Mouse (Mus musculus) common myeloid progenitor, adult 5-6 weeks (primary cell): ENCODE results near the gene Tusc2. TPM values are rescaled to one million over a fixed set of nuclear protein-coding genes. Genes with fewer than 3 reads are reported as not detected.

ENCODE experiments used
- ATAC-seq: replicated peaks from 2 replicates; pipeline ENCODE4 v1.8.0; 2016; ENCODE audit warnings: low read depth, mild to moderate bottlenecking, moderate TSS enrichment, inconsistent platforms; ENCODE audit not compliant: poor library complexity, severe bottlenecking
- total RNA-seq: library from RNA; stranded (forward); fragments of 200-1000, 187-1606 nt; gene quantifications from 2 replicates; pipeline ENCODE4 v1.2.3, GENCODE M21; 2017

The Tusc2 gene
- total RNA-seq, 1 experiment from 2014 or later, result 11.8 TPM

DNA sequence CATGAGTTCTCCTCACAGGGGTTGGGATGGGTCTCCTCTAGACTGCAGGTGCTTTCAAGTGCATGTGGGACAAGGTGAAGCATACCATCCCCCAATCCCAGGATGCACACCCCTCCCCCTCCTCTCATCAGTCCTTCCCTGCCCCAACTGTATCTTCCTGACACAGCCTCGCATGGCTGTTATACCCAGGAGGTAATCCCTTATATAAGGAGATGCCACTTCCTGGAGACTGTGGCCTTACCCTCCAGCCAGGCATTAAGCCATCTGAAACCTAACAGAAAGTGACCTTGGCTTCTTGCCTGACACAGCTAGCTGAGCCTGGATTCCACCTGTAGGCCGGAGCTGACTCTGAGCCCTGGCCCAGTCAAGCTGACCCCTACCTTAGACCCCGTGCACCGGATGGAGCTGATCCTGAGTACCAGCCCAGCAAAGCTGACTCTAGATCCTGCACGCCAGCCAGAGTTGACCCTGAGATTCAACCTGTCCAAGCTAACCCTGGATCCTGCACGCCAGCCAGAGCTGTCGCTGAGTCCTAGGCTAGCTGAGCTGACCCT is 19.5 kb downstream of the Tusc2 start:
- no peak for ATAC-seq

DNA sequence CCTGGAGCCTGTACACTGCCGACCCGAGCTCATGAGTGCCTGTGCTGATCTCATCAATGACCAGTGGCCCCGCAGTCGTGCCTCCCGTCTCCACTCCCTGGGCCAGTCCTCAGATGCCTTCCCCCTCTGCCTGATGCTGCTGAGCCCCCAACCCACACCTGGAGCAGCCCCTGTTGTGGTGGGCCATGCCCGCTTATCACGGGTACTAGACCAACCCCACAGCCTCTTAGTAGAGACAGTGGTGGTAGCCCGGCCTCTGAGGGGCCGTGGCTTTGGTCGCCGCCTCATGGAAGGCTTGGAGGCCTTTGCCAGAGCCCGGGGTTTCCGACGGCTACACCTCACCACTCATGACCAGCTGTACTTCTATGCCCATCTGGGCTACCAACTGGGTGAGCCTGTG is 20.1 kb downstream of the Tusc2 start:
- no peak for ATAC-seq

DNA sequence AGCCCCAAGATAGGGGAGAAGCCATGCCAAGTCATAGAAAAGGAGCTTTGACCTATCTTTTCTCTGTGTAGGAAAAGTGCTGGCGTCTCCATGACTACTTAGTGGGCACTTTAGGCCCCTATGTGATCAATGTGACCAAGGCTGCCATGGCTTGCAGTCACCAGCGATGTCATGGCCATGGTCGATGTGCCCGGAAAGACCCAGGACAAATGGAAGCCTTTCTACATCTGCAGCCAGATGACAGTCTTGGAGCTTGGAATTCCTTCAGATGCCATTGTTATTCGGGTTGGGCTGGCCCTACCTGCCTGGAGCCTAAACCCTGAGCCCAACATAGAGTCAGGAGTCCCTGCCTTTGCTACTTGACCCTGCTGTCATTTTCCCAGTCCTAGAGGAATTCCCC is 23.4 kb downstream of the Tusc2 start:
- no peak for ATAC-seq

DNA sequence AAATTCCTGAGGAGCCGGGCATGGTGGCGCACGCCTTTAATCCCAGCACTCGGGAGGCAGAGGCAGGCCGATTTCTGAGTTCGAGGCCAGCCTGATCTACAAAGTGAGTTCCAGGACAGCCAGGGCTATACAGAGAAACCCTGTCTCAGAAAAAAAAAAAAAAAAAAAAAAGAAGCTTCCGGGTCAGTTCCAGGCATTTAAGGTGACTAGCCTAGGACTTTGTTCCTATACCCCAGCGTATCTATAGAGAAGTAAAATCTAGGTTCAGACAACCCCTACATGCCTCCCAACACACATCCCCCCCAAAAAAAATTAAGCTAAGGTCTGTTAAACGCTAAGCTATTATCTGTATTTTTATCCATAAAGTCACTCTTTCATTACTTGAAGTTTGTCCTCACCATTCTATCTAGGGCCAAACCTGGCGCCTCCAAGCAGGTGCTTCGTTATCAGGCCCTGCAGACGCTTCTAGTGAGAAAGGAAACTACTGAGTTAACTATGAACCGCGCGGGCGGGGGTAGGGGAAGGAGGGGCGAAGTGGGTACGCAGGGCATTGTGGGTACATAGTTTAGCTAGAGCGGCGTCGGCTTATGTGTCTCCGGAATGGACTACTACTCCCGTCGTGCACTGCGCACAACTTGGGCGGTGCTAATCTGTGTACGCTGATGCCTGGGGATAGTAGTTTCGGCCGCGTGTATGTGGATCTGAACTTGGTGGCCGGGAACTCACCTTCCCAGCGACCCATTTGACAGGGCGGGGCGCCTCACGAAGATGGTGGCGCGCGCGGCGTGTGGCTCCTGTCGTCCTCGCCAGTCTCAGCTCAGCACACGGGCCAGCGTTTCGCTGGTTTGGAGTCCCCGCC is 24.1 kb downstream of the Tusc2 start, which contains the start of gene Ifrd2:
Gene Ifrd2 (plus strand): TSS at position 669 of the 859 bp plus-strand sequence.
- peak; percentile 95 for ATAC-seq

DNA sequence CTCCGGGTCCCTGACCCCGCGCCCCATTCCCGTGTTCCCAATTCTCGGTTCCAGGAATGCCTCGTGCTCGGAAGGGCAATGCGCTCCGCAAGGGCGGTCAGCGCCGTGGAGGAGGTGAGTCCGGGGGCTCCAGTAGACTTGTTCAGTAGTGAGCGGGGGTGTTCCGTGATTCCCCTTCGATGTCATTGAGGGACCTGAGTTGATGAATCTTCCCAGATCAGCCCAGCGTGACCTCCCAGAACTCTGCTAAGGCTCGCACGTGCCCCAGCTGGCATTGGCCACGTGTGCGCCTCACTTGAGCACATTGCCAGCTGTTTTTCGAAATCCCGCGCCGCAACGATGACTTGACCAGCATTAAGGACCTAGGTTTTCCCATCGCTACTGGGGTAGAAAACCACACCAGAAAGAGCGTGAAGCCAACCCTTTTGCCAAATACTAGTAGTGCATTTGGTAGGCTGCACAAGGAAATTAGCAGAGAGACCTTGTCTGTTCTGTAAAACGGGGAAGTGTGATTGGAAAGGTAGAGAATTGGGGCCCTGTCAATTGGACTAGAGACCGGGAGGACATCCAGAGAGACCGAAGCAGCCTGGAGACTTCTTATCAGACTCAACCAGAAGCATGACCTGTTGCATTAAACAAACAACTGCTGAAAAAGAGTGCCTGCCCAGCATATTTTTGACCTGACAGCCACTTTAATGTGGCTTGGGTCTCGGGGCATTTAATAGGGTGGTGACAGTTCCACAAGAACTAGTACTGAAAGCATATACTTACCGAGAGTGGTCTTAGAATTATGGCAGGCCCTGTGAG is 25.0 kb downstream of the Tusc2 start:
- ATAC-seq, result peak; percentile 11

DNA sequence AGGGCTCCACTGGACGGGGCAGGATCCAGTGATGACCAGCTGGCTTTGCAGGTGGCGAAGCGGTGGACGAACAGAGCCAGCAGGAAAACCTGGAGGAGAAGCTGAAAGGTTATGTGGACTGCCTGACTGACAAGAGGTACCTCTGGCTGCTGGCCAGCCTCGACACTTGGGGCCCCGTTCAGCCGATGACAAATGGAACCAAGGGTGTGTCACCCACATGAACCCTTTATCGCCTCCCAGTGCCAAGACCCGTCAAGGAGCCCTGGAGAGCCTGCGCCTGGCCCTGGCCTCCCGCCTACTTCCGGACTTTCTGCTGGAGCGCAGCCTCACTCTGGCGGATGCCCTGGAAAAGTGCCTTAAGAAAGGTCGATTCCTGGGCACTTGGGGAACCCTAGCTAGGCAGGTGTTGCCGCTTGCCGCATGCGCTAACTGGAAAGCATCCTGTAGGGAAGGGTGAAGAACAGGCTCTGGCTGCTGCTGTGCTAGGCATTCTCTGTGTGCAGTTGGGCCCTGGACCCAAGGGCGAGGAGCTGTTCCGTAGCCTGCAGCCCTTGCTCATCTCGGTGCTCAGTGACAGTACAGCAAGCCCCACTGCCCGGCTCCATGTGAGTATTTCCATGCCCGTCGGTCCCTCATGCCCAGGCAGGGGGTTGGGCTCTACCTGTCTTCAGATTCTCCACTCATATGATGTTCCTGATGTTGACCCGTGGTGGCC is 27.2 kb downstream of the Tusc2 start:
- no peak for ATAC-seq

DNA sequence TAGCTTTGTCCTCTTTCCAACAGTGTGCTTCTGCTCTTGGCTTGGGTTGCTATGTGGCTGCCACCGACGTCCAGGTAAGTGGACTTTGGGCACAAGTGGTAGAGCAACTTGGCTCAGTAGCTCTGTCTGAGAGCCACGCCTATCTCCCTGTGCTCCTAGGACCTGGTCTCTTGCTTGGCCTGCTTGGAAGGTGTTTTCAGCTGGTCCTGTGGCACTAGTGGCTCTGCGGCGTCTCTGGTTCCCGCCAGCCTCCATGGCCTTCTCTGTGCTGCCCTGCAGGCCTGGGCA is 27.7 kb downstream of the Tusc2 start:
- ATAC-seq, result no peak

DNA sequence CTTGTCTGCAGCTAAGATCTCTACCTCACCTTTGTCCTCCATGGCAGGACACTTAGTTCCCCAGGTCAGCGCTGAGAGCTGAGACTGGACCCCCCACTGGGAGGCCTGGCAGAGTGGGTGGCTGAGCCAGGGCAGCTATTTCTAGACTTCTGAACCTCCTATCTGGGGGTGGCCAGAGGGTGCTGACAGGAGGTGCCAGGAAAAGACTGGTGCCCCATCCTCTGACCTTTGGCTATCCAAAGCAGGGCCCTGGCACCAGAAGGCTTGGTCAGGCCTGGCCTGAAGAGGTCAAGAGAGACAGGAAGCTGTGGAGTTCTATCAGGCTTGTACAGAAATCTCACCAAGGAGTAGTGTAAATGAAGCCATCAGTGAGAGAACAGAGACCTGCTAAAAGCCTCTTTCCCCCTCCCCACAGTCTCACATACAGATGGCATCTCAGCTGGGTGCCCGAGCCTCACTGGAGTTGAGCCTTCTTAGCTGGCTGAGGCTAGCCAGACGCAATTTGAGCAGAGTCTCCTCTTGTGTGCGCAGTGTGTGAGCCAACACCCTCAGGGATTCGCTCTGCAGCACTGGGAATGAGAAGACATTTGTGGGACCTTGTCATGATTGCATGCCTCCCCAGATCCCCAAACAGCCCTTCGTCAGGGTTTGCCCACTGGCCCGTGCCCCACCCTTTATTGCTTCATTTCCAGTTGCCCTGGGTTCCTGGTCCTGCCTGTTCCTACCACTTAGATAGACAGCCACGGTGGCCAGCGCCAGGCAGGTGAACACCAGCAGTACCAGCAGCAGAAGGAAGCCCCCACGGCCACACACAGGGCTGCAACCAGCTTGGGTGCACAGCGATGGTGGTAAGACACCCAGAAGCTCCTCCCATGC is 30.3 kb downstream of the Tusc2 start:
- no peak for ATAC-seq

DNA sequence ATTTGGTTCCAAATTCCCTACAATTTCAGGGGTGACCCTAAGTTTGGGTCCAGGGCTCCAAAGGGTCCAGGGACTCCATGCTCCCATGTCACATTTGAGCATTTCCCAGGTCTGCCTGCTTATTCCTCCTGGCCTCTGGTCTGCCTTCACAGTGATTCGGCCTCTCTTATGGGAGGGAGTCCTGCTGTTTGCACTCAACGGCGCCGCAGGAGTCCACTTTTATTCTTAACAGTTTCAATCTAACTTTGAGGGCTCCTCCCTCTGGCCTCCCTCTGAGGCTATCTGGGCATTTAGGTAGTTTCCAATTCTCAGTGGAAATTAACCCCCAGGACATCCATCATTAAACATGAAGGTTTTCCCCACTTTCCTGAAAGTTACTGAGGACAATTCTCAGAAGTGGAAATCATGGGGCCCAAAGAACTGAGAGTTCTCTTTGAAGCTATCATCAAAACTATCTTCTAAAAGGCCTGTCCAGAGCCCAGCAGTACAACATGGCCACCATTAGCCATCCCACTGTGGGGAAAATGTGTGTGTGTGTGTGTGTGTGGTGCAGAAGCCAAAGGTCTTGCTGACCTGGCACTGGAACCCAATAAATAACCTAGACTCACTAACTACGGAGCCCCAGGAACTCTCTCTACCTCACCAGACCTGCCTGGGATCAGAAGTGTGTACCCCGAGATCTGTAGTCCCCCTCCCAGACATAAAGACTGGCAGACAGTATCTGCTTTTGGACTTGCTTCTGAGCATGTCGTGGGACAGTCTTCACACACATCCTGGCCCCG is 31.4 kb downstream of the Tusc2 start:
- ATAC-seq, result no peak

DNA sequence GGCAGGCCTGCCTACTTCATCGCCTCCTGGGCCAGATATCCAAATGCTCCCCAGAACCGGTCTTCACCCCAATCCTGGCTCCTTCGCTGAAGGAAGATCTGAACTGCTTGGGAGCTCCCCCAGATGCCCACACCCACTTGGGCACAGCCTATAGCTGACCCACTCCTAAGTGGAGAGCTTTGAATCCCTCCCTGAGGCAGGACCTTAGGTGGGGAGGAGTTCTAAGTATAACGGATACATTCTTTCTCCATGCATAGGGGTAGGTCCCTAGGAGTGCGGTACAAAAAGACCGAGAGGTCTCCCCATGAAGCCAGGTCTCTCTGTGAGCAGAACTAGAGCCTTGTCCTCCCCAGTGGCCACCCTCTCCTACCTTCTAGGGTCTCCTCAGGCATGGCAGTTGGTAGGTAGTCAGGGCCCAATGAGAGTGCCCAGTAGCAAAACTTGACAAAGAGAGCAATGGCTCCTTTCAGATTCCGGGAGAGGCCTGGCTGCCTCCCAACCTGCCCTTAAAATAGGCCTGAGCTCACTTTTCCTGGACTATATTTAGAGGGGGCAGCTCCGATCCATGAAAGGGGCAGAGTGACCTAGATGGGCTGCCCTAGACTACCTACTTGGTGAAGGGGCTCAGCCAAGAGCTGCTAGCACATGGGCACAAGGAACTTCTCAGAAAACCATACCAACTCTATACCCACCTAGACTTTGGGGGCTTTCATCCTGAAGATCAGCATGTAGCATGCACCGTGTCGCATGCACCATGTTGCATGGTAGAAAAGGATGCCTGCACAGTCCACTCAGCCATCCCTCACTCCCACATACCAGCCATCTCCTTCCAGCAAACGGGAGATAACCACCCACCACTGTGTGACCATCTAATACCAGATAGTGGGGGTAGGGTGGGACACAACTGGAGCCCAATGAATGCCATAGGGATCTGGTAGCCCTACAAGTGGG is 33.8 kb downstream of the Tusc2 start:
- no peak for ATAC-seq

DNA sequence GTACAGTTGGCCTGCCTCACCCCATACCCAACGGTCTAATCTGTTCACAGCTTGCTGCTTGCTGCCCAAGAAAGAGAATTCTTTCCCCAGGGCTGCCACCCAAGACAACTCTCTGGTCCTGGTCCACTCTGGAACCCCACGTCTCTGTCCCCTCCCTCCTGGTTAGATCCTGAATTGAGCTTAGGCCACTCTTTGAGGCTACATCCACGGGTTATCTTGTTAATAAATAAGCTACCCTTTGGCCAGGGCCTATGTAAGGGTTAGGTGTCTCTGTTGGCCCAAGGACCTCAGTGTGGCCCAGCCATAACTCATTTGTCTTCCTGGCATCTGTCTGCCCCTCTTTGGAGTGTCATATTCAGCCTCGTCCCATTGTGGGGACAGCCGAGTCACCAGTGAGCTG is 35.3 kb downstream of the Tusc2 start:
- no peak for ATAC-seq

DNA sequence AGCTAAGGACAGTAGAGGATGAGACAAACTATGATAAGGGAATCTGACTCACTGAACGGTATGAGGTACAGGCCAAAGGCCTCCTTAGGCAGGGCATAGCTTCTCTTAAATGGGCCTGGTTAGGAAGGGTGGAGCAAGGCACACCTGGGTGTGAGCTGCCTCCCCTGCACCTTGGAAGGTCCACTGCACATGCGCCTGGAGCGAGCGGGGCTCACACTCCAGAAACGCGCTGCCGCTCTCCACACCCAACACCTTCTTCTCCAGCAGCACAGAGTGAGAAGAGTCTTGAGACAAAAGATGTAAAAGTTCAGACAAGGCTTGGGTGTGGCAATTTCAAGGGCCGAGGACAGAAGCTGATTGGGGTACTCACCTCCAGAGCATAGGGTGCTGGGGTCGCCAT is 36.4 kb downstream of the Tusc2 start:
- ATAC-seq, result no peak

DNA sequence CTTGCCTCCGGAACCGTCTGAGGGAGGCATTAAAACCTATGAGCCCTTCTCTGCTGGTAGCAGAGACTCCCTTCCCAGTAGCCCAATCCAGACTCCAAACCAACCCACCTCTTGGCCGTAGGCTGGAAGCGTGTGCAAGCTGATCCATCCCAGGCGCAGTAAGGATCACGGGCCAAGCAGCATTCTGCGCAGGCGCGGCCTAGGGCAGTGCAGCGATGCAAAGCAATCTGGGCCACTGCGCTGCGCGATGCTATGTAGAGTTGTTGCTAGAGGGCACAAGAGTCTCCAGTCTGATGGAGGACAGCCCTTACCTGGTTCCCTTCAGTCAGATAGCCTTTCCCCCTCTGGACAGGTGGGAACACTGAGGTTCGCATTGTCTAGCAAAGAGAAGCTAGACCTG is 36.8 kb downstream of the Tusc2 start:
- no peak for ATAC-seq

DNA sequence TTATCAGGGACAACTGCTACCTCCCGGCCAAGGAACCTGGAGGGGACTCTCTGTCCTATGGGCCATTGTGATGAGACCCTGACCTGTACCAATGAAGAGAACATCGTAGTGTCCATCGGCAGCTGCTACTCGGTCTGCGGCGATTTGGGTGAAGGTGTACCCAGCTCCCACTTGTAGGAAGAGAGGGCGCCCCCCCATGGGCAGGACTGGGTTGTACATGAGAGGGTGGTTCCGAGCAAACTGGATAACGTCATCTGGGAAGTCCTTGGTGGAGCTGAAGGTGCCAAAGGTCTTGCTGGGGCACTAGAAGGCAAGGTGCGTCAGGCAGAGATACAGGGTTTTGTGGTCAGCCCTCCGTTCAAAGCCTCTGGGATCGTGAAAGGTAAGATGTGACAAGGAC is 37.7 kb downstream of the Tusc2 start:
- ATAC-seq, result no peak

DNA sequence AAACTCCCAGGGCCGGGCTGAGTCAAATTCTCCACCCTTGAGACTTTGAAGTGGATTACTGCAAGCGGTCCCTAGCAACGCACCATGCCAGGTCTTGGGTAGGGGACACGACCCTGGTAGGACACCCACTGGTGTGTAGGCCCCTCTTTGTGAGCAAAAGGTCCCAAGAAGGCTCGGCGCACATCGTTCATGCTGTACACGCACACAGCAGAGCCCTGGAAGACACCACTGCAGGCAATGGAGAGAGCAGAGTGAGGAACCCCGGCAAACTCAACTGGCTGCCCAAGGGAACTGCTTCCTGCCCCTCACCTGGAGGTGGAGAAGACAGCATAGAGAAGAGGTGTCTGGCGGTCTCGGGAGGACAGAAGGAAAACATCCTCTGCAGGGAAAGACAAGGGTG is 38.2 kb downstream of the Tusc2 start:
- no peak for ATAC-seq

DNA sequence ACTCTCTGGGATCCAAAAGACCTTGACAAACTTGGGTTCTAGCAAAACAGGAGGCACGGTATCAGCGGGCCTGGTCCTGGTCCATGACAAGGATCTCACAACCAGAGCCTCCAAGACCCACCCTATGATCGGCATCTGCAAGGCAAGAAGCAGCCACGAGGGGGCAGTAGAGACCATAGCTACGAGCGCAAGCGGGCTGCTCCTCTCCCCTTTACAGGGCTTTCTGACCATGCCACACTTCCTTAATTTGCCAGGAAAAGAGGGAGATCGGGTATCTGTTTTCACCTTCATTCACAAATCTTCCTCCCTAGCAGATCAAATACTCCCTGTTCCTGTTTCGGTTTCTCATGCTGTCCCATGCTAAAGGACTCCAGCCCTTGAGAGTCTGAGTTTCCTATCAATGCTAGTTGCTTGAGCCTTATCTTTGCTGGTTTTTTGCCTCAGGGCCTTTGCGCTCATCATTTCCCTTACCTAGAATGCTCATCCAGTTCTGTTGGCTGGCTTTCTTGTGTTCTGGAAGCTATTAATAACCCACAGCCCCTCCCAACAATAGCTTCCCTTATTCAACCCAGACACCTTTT is 39.1 kb downstream of the Tusc2 start:
- ATAC-seq, result peak; percentile 87

DNA sequence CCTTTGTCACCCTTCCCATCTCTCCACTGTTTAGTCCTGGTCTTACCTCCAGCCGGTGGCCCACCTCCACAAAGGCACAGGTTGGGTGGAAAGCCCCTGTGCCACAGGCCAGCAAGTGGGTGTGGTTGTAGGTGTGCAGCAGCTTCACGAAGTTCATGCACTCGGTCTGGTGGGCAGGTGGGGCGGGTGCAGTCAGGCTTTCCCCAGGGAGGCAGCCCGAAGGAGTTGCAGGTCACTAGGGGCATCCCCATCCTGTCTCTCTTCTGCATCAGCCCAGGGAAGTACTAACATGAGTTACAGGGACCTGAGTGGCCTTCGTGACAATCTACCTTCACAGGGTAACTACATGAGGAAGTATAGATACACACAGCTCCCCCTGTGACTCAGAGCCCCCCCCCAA is 40.2 kb downstream of the Tusc2 start:
- ATAC-seq, result no peak
